Mouse (Mus musculus) MEL-GATA-1-ER (cell line): Measurements from ENCODE around the gene Tle2.

ENCODE experiments used
- DNase-seq: peaks from one replicate; pipeline ENCODE4 v3.0.0-alpha.2; 2012; ENCODE audit warnings: low read depth; ENCODE audit errors: extremely low read depth

Tle2 gene

GRCm38 (mm10) chr10:81572975-81573374 is 1.4 kb upstream of the Tle2 start:
- DNase-seq: no peak

GRCm38 (mm10) chr10:81575208-81575631 is 859 bp downstream of the Tle2 start:
- DNase-seq: no peak

- no peak for DNase-seq
Observed at GRCm38 (mm10) chr10:81575695-81576094, 1.3 kb downstream of the Tle2 start.

- no peak for DNase-seq
Observed at GRCm38 (mm10) chr10:81579967-81580366, 5.6 kb downstream of the Tle2 start.

- no peak for DNase-seq
Observed at GRCm38 (mm10) chr10:81580441-81581070, 6.2 kb downstream of the Tle2 start.

- no peak for DNase-seq
Observed at GRCm38 (mm10) chr10:81583347-81583746, 9.0 kb downstream of the Tle2 start.

- no peak for DNase-seq
Observed at GRCm38 (mm10) chr10:81588739-81589138, 14.4 kb downstream of the Tle2 start.

- no peak for DNase-seq
Observed at GRCm38 (mm10) chr10:81591846-81592245, 17.5 kb downstream of the Tle2 start.

GRCm38 (mm10) chr10:81592631-81593030 is 18.3 kb downstream of the Tle2 start:
- no peak for DNase-seq

GRCm38 (mm10) chr10:81593223-81593622 is 18.9 kb downstream of the Tle2 start:
- DNase-seq: no peak

GRCm38 (mm10) chr10:81593935-81594334 is 19.6 kb downstream of the Tle2 start:
- no peak for DNase-seq

- no peak for DNase-seq
Observed at GRCm38 (mm10) chr10:81595599-81595998, 21.2 kb downstream of the Tle2 start.

- DNase-seq: no peak
Observed at GRCm38 (mm10) chr10:81596611-81597010, 22.2 kb downstream of the Tle2 start.

- no peak for DNase-seq
Observed at GRCm38 (mm10) chr10:81597137-81597950, 23.0 kb downstream of the Tle2 start.

GRCm38 (mm10) chr10:81598342-81598741 is 24.0 kb downstream of the Tle2 start:
- no peak for DNase-seq

- no peak for DNase-seq
Observed at GRCm38 (mm10) chr10:81598871-81599270, 24.5 kb downstream of the Tle2 start.

- DNase-seq: no peak
Observed at GRCm38 (mm10) chr10:81599630-81600029, 25.3 kb downstream of the Tle2 start.

- DNase-seq: no peak
Observed at GRCm38 (mm10) chr10:81600096-81600495, 25.7 kb downstream of the Tle2 start.

GRCm38 (mm10) chr10:81600738-81601203 is 26.4 kb downstream of the Tle2 start, which contains the start of gene Tle6:
Tle6 (minus strand) TSS chr10:81601073.
- peak; percentile 90 for DNase-seq

GRCm38 (mm10) chr10:81601396-81601905 is 27.1 kb downstream of the Tle2 start:
- DNase-seq: no peak

GRCm38 (mm10) chr10:81602741-81603151 is 28.4 kb downstream of the Tle2 start:
- peak; percentile 64 for DNase-seq
